Mouse (Mus musculus) liver, postnatal 0 days (tissue): ENCODE measurements around the gene Vps33b.

Source experiments
- CTCF ChIP-seq: sonication (generic); IDR thresholded peaks from 2 replicates; pipeline ENCODE4 v1.5.1; 2016; ENCODE audit warnings: antibody characterized with exemption, low read depth
- EP300 ChIP-seq: IDR thresholded peaks from 2 replicates; pipeline ENCODE4 v1.6.1; 2016; ENCODE audit warnings: antibody characterized with exemption, low read depth, mild to moderate bottlenecking

DNA sequence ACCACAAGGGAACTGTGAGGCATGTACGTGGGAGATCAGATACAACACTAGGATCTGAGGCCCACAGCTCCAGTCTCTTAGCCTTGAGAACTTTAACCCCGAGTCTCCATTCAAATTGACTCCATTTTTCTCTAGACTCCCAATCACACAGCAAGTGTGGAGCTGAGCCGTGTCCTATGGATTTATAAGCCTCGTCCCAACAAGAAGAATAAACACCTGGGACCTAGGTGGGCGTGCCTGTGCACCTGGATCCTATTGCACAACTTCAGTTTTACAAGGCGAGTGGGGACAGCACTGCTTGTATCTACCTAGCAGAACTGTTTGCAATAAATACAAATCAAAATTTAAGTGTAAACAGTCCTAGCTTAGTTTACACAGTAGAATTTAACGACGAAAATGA, 53.9 kb downstream of the Vps33b start:
- TF ChIP-seq CTCF: no peak
- TF ChIP-seq EP300: no peak
